ENCODE assay signal across 13 mouse cellular contexts in genomic region chr17:26385252-26386130, GRCm38 (mm10). TPM values are rescaled to one million over a fixed set of nuclear protein-coding genes. Genes with fewer than 3 reads are reported as not detected.
DNase-seq lines count a peak whose midpoint lies in the region; ATAC-seq and TF ChIP-seq lines count a peak whose summit lies in the region.
"Had no signal": no experiment of that assay in that cellular context is flagged by ENCODE, and none has a peak within 500 bp of the region (broad histone marks: within the 10 kb centered on the region; RNA-seq: fewer than 3 reads in every experiment).

No protein-coding gene starts in this region.

- H3K27me3 ChIP-seq in kidney, adult 2 months (replicated peaks; ENCODE audit: control insufficient read depth, insufficient read depth, low read length), result no peaks in the 10 kb centered on the region
- H3K27me3 ChIP-seq in kidney, embryonic 15.5 days, result no peaks in the 10 kb centered on the region
- no peaks in the 10 kb centered on the region for H3K27me3 ChIP-seq in small intestine, adult 2 months (ENCODE audit: control insufficient read depth, insufficient read depth, low read length)
- H3K27me3 ChIP-seq: embryonic facial prominence, embryonic 15.5 days had no signal

- intact Hi-C loops in heart, postnatal 14 days (cut with DNase I), result no loop called here

- whole genome bisulfite sequencing in kidney, adult 2 months, result 82% methylated on average over 11 of the region's 11 CpGs
- WGBS in kidney, embryonic 15.5 days, result 87% methylated on average over 11 of the region's 11 CpGs
- WGBS in small intestine, adult 2 months, result 86% methylated on average over 11 of the region's 11 CpGs

- H3K27ac ChIP-seq in kidney, adult 2 months (ENCODE audit: insufficient read depth, low read depth, low read length), result peak overlapping the region; percentile 65
- H3K27ac ChIP-seq in kidney, embryonic 15.5 days, result no peak overlapping the region
- peak overlapping the region; percentile 57 for H3K27ac ChIP-seq in small intestine, adult 2 months (ENCODE audit: insufficient read depth, low read depth, low read length)
- H3K27ac ChIP-seq: embryonic facial prominence, embryonic 15.5 days; hindbrain, embryonic 13.5 days had no signal

- no peak overlapping the region for H3K4me3 ChIP-seq in kidney, adult 2 months (ENCODE audit: insufficient read depth, low read depth, low read length)
- H3K4me3 ChIP-seq in kidney, embryonic 15.5 days (replicated peaks), result no peak overlapping the region
- H3K4me3 ChIP-seq in small intestine, adult 2 months (ENCODE audit: low read depth, low read length), result no peak overlapping the region
- H3K4me3 ChIP-seq: embryonic facial prominence, embryonic 15.5 days; hindbrain, embryonic 13.5 days had no signal

- no peaks in the 10 kb centered on the region for H3K36me3 ChIP-seq in kidney, adult 2 months (ENCODE audit: control insufficient read depth, insufficient read depth, low read length)
- H3K36me3 ChIP-seq in kidney, embryonic 15.5 days, result no peaks in the 10 kb centered on the region
- no peaks in the 10 kb centered on the region for H3K36me3 ChIP-seq in small intestine, adult 2 months (ENCODE audit: control insufficient read depth, insufficient read depth, low read length)
- H3K36me3 ChIP-seq: embryonic facial prominence, embryonic 15.5 days; hindbrain, embryonic 13.5 days had no signal

- ATAC-seq in kidney, embryonic 15.5 days (replicated peaks; ENCODE audit: low FRiP score), result no peak
- ATAC-seq in CD4-positive, CD25-positive, alpha-beta regulatory T cell, adult 4 months, result no peak

- TF ChIP-seq POLR2A in kidney, adult 2 months (IDR thresholded peaks at IDR 0.05; ENCODE audit: low read depth, low read length), result no peak
- no peak for TF ChIP-seq POLR2A in small intestine, adult 2 months (IDR thresholded peaks at IDR 0.05; ENCODE audit: low read depth, low read length)

- H3K4me2 ChIP-seq in kidney, embryonic 15.5 days, result no peak overlapping the region
- H3K4me2 ChIP-seq: embryonic facial prominence, embryonic 15.5 days; hindbrain, embryonic 13.5 days; lung, embryonic 14.5 days had no signal

- no peaks in the 10 kb centered on the region for H3K9me3 ChIP-seq in kidney, embryonic 15.5 days (replicated peaks)
- H3K9me3 ChIP-seq: embryonic facial prominence, embryonic 15.5 days; hindbrain, embryonic 13.5 days had no signal

- no peak for TF ChIP-seq CTCF in kidney, adult 2 months (conservative IDR thresholded peaks at IDR 0.05; ENCODE audit: insufficient read depth, insufficient read length, low read depth, low read length)
- TF ChIP-seq CTCF in small intestine, adult 2 months (IDR thresholded peaks at IDR 0.05; ENCODE audit: extremely low read depth, insufficient read length, insufficient replicate concordance, low read depth, low read length), result no peak

- no peak overlapping the region for H3K9ac ChIP-seq in kidney, embryonic 15.5 days
- H3K9ac ChIP-seq: embryonic facial prominence, embryonic 15.5 days; hindbrain, embryonic 13.5 days; lung, embryonic 14.5 days had no signal

- DNase-seq in kidney, adult 2 months, result peak; percentile 84
- DNase-seq in heart, postnatal 14 days, result peak; percentile 38 to 50
- peak; percentile 69 for DNase-seq in kidney, postnatal 14 days
- DNase-seq in thymus, postnatal 10 days (ENCODE audit: low spot score in 2 of 2), result no peak
- DNase-seq in cerebellum, postnatal 4 days (ENCODE audit: low spot score in 2 of 2), result no peak
- DNase-seq: cerebellum, adult 18-20 months; lung, embryonic 14.5 days; thymus, postnatal 36 days had no signal

- H3K4me1 ChIP-seq in kidney, adult 2 months (ENCODE audit: control insufficient read depth, insufficient read depth, low read length), result peaks cover 29% of the 10 kb centered on the region
- H3K4me1 ChIP-seq in kidney, embryonic 15.5 days, result peaks cover 30% of the 10 kb centered on the region
- H3K4me1 ChIP-seq in small intestine, adult 2 months (ENCODE audit: control insufficient read depth, insufficient read depth, insufficient read length, low read length), result no peaks in the 10 kb centered on the region

RNA-seq across cellular contexts. Expression of gene Neurl1b, which starts 29.1 kb away (rescaled TPM):
- 22.0 and 28.7 TPM in 2 replicates for polyA plus RNA-seq in kidney, adult 2 months (2012; rRNA removed)
- polyA plus RNA-seq in kidney, embryonic 15.5 days (2015; fragmentation: Nextera tagmentation; extraction: Ambion mirVana), result 1.3 and 1.7 TPM in 2 replicates
- total RNA-seq in heart, postnatal 14 days (2021), result 10 to 100 TPM in 1 of 2 experiments, 1 to 10 TPM in 1; 8.9 to 12.3 TPM
- 39.3 and 79.7 TPM in 2 replicates for polyA plus RNA-seq in small intestine, adult 2 months (2012; rRNA removed)
- polyA plus RNA-seq in CD4-positive, CD25-positive, alpha-beta regulatory T cell, adult 4 months (2017; shearing (Covaris generic)), result under 1 TPM; 0.13 to 0.22 TPM

Comparison
In these comparisons a context has a peak if more than half of its experiments do, and no peak if none do; other contexts are left out.
1. DNase-seq: peak in kidney, adult 2 months (single experiment), heart, postnatal 14 days (2 of 2) and kidney, postnatal 14 days (single experiment); none in thymus, postnatal 10 days (0 of 2) and cerebellum, postnatal 4 days (0 of 2).